In the genomic region with DNA sequence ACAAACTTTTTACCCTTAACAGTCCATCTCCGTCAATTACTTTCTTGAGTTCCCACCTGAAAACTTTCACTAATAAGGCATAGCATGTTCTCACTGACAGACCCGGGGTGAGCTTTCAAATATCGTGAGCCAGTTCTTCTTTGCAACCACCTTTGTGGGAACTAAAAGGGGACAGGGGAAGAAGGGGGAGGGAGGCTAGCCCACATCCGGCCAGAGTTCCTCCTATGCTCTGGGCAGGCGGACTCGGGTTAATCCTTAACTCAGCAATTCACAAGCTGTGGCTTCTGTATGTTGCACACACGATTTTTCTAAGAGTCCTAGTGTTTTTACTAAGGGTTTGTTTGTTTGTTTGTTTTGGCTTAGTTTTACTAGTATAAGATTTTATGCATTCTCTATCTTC, we compare ENCODE assay signal across 1 mouse cellular context.
TF ChIP-seq lines count a peak whose summit lies in the region.

No protein-coding gene starts in this region.

TF ChIP-seq in MEL, 35 proteins besides CTCF, POLR2A, EP300 and RAD21 (continued from another document):
- no peak for TF ChIP-seq BHLHE40 (IDR thresholded peaks at IDR 0.05; ENCODE audit: borderline replicate concordance, low read depth, low read length)
- TF ChIP-seq KAT2A (conservative IDR thresholded peaks at IDR 0.05; ENCODE audit: low read depth, low read length), result no peak
- TF ChIP-seq ZKSCAN1 (IDR thresholded peaks at IDR 0.05; ENCODE audit: low read depth, low read length), result no peak
- TF ChIP-seq TAL1 (IDR thresholded peaks at IDR 0.05; ENCODE audit: low read length), result no peak
- TF ChIP-seq SIN3A (IDR thresholded peaks at IDR 0.05; ENCODE audit: low read length), result no peak
- TF ChIP-seq MAZ (IDR thresholded peaks at IDR 0.05; ENCODE audit: low read depth, low read length), result 0 out of 2 replicates have a peak, but pooled peaks have one; percentile 37
- no peak for TF ChIP-seq GATA1 (IDR thresholded peaks at IDR 0.05; ENCODE audit: low read depth, low read length)
